Mouse (Mus musculus): ENCODE data around the gene Psme2.

DNA sequence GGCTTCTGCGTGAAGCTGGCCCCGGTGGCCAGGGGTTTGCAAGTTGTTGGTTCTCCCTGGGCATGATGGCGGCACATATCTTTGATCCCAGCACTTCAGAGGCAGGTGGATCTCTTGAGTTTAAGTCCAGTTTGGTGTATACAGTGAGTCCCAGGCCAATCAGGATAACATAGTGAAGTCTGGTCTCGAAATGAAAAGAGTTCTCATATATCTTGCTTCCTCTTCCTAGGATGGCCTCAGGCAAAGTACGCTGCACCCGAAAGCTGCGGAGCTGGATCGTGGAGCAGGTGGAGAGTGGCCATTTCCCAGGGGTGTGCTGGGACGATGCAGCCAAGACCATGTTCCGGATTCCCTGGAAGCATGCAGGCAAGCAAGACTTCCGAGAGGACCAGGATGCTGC lies 13.9 kb upstream of the Psme2 start:
- no peak for TF ChIP-seq CTCF (IDR thresholded peaks at IDR 0.05; ENCODE audit: low read depth)
- no peak for TF ChIP-seq EP300 (IDR thresholded peaks at IDR 0.05; ENCODE audit: low read depth)
